19 mouse cellular contexts compared by ENCODE assay signal in genomic region chr9:32693411-32693810, GRCm38 (mm10). TPM values are rescaled to one million over a fixed set of nuclear protein-coding genes. Genes with fewer than 3 reads are reported as not detected.
DNase-seq lines count a peak whose midpoint lies in the region; ATAC-seq and TF ChIP-seq lines count a peak whose summit lies in the region.
"Had no signal": no experiment of that assay in that cellular context is flagged by ENCODE, and none has a peak within 500 bp of the region (broad histone marks: within the 10 kb centered on the region; RNA-seq: fewer than 3 reads in every experiment).

No protein-coding gene starts in this region.

- no peaks in the 10 kb centered on the region; the same call in 1 of the 2 replicates for H3K4me1 ChIP-seq in heart, postnatal 0 days (ENCODE audit: control insufficient read depth, insufficient read depth)

- no peak overlapping the region for H3K4me3 ChIP-seq in gastrocnemius, adult 2 months
- no peak overlapping the region for H3K4me3 ChIP-seq in heart, postnatal 0 days (ENCODE audit: low read depth, low read length)
- H3K4me3 ChIP-seq: embryonic facial prominence, embryonic 13.5 days; hindbrain, embryonic 12.5 days had no signal

- H3K27ac ChIP-seq in gastrocnemius, adult 2 months = peak overlapping the region; percentile 70
- 0 out of 2 replicates have a peak overlapping the region, but pooled peaks have one; percentile 9 for H3K27ac ChIP-seq in heart, postnatal 0 days (ENCODE audit: low read depth)
- H3K27ac ChIP-seq: embryonic facial prominence, embryonic 13.5 days; hindbrain, embryonic 12.5 days had no signal

- 74% methylated on average over 3 of the region's 3 CpGs for WGBS in heart, postnatal 0 days

- no peaks in the 10 kb centered on the region for H3K27me3 ChIP-seq in heart, postnatal 0 days (ENCODE audit: control insufficient read depth, insufficient read depth, low read length)

- no peak for TF ChIP-seq CTCF in gastrocnemius, adult 2 months (IDR thresholded peaks at IDR 0.05)
- no peak for TF ChIP-seq CTCF in heart, postnatal 0 days (IDR thresholded peaks at IDR 0.05; ENCODE audit: low read depth)

- no peak for TF ChIP-seq EP300 in heart, postnatal 0 days (IDR thresholded peaks at IDR 0.05; ENCODE audit: low read depth)

- no peak overlapping the region for H3K9ac ChIP-seq in heart, postnatal 0 days (replicated peaks; ENCODE audit: low read depth, low read length)
- H3K9ac ChIP-seq: embryonic facial prominence, embryonic 13.5 days; hindbrain, embryonic 12.5 days had no signal

- H3K4me2 ChIP-seq in heart, postnatal 0 days (ENCODE audit: low read depth, low read length) = no peak overlapping the region
- H3K4me2 ChIP-seq: embryonic facial prominence, embryonic 13.5 days; hindbrain, embryonic 12.5 days had no signal

- H3K9me3 ChIP-seq in heart, postnatal 0 days (replicated peaks; ENCODE audit: control insufficient read depth, low read length) = no peaks in the 10 kb centered on the region
- H3K9me3 ChIP-seq: embryonic facial prominence, embryonic 13.5 days; hindbrain, embryonic 12.5 days had no signal

- no peak for ATAC-seq in heart, postnatal 0 days (ENCODE audit: insufficient read depth, low read depth)
- ATAC-seq: forebrain, embryonic 14.5 days; hindbrain, embryonic 16.5 days; intestine, embryonic 16.5 days had no signal

- intact Hi-C loops in gastrocnemius, adult 2 months (cut with DNase I) = no loop called here

- DNase-seq in gastrocnemius, adult 2 months = no peak
- DNase-seq in gastrocnemius, adult 8-10 months (ENCODE audit: low spot score in 2 of 2) = no peak
- DNase-seq in heart, postnatal 0 days (ENCODE audit: low spot score) = no peak
- no peak for DNase-seq in heart, postnatal 4 days
- DNase-seq in CD4-positive helper T cell, adult 2 months (ENCODE audit: low read depth, low spot score) = peak; percentile 34
- peak; percentile 73 for DNase-seq in induced T-regulatory cell, adult 2 months (ENCODE audit: low read depth)
- no peak for DNase-seq in spleen, postnatal 4 days (ENCODE audit: low spot score in 2 of 2)
- DNase-seq: adrenal gland, postnatal 14 days; cerebellum, adult 18-20 months; cerebellum, adult 9-11 months; cerebellum, postnatal 36 days; gastrocnemius, postnatal 10 days; heart, postnatal 36 days; kidney, adult 2 months had no signal

- no peaks in the 10 kb centered on the region for H3K36me3 ChIP-seq in heart, postnatal 0 days (replicated peaks; ENCODE audit: control insufficient read depth, insufficient read depth, low read length)
- H3K36me3 ChIP-seq: embryonic facial prominence, embryonic 13.5 days; hindbrain, embryonic 12.5 days had no signal

RNA-seq across cellular contexts. Expression of gene Ets1, which starts 57.4 kb away (rescaled TPM):
- total RNA-seq in gastrocnemius, adult 2 months (2021) = 10 to 100 TPM; 11.6 to 11.7 TPM
- total RNA-seq in gastrocnemius, adult 8-10 months (2022) = 10 to 100 TPM in 1 of 4 experiments, 1 to 10 TPM in 3; 7.8 to 12.6 (median 9.5) TPM
- total RNA-seq in heart, postnatal 0 days (2014; rRNA removed; ENCODE audit: low replicate concordance) = 55.8 and 72.7 TPM in 2 replicates
- polyA plus RNA-seq in heart, postnatal 0 days (2015; fragmentation: Nextera tagmentation; extraction: Ambion mirVana) = 31.6 and 34.3 TPM in 2 replicates
- total RNA-seq in heart, postnatal 4 days (2021) = 100 to 1,000 TPM in 1 of 2 experiments, 10 to 100 TPM in 1; 97.5 to 106 TPM

Comparison
In these comparisons a context has a peak if more than half of its experiments do, and no peak if none do; other contexts are left out.
1. DNase-seq: peak in CD4-positive helper T cell, adult 2 months (single experiment) and induced T-regulatory cell, adult 2 months (single experiment); none in gastrocnemius, adult 2 months (single experiment), gastrocnemius, adult 8-10 months (0 of 2), heart, postnatal 0 days (single experiment), heart, postnatal 4 days (single experiment) and spleen, postnatal 4 days (0 of 2).